Mouse (Mus musculus): ENCODE data around the gene Hist1h1t. TPM values are rescaled to one million over a fixed set of nuclear protein-coding genes. Genes with fewer than 3 reads are reported as not detected.

Gene Hist1h1t
- total RNA-seq, 2 experiments from 2014 or later = not detected

GRCm38 (mm10) chr13:23737091-23737490 lies 41.5 kb downstream of the Hist1h1t start:
- no peak for DNase-seq

- no peak for DNase-seq
Observed at GRCm38 (mm10) chr13:23738041-23738440, 42.4 kb downstream of the Hist1h1t start.

- DNase-seq = peak; percentile 83 to 84
Observed at GRCm38 (mm10) chr13:23738677-23739068, 43.1 kb downstream of the Hist1h1t start, which contains the start of gene Hist1h1c. Hist1h1c (plus strand) TSS chr13:23738808.

GRCm38 (mm10) chr13:23739069-23739921 lies 43.7 kb downstream of the Hist1h1t start:
- DNase-seq = peak; percentile 90 to 93

GRCm38 (mm10) chr13:23739922-23740252 lies 44.3 kb downstream of the Hist1h1t start:
- no peak for DNase-seq

GRCm38 (mm10) chr13:23740256-23740840 lies 44.7 kb downstream of the Hist1h1t start:
- DNase-seq = no peak

- no peak for DNase-seq
Observed at GRCm38 (mm10) chr13:23740910-23741309, 45.3 kb downstream of the Hist1h1t start.

- DNase-seq = no peak
Observed at GRCm38 (mm10) chr13:23742007-23742406, 46.4 kb downstream of the Hist1h1t start.

GRCm38 (mm10) chr13:23743215-23743614 lies 47.6 kb downstream of the Hist1h1t start:
- no peak for DNase-seq

GRCm38 (mm10) chr13:23743963-23744362 lies 48.3 kb downstream of the Hist1h1t start:
- DNase-seq = no peak

GRCm38 (mm10) chr13:23744421-23745380 lies 49.1 kb downstream of the Hist1h1t start:
- no peak for DNase-seq

- peak; percentile 60 to 74 for DNase-seq
Observed at GRCm38 (mm10) chr13:23745381-23746161, 50.0 kb downstream of the Hist1h1t start, which contains the start of gene Hist1h3c. Hist1h3c (minus strand) TSS chr13:23745602.

Small RNA genes lying within 50 kb of the gene (microRNA-seq; reads per million reads assigned to microRNA genes)
- gene Gm44314 (0 reads per million in 2 experiments), gene Gm44350 (0 reads per million in 2 experiments)

Other genes starting within 250 kb of the Hist1h1t start
- gene Btn1a1, start 229.9 kb upstream of the Hist1h1t start, total RNA-seq (2021) = not detected
- gene Btn2a2, start 207.0 kb upstream of the Hist1h1t start, total RNA-seq (2021) = under 1 TPM; 0.51 to 0.80 TPM
- 100 to 1,000 TPM; 363 to 377 TPM for gene Hist1h4h, start 164.8 kb upstream of the Hist1h1t start, total RNA-seq (2021)
- 10 to 100 TPM; 12.2 to 14.4 TPM for gene Hist1h2af, start 161.9 kb upstream of the Hist1h1t start, total RNA-seq (2021)
- 1 to 10 TPM; 3.9 to 4.9 TPM for gene Hist1h3g, start 160.4 kb upstream of the Hist1h1t start, total RNA-seq (2021)
- gene Hist1h2bh, start 152.4 kb upstream of the Hist1h1t start, total RNA-seq (2021) = 1 to 10 TPM; 1.1 to 1.2 TPM
- gene Hist1h3f, start 151.8 kb upstream of the Hist1h1t start, total RNA-seq (2021) = 10 to 100 TPM; 16.2 to 17.4 TPM
- gene Hist1h4f, start 144.2 kb upstream of the Hist1h1t start, total RNA-seq (2021) = 100 to 1,000 TPM; 143 to 156 TPM
- 1 to 10 TPM; 4.3 to 6.0 TPM for gene Hist1h1d, start 142.6 kb upstream of the Hist1h1t start, total RNA-seq (2021)
- gene Hist1h3e, start 133.4 kb upstream of the Hist1h1t start, total RNA-seq (2021) = 10 to 100 TPM; 47.8 to 49.2 TPM
- gene Hist1h2ae, start 124.6 kb upstream of the Hist1h1t start, total RNA-seq (2021) = 1 to 10 TPM; 5.6 to 6.4 TPM
- gene Hist1h2bg, start 124.4 kb upstream of the Hist1h1t start, total RNA-seq (2021) = 10 to 100 TPM; 74.7 to 86.4 TPM
- 10 to 100 TPM; 30.2 to 30.9 TPM for gene Hist1h2bf, start 121.6 kb upstream of the Hist1h1t start, total RNA-seq (2021)
- gene Hist1h2ad, start 121.4 kb upstream of the Hist1h1t start, total RNA-seq (2021) = 1 to 10 TPM; 5.2 to 9.9 TPM
- gene Hist1h3d, start 120.1 kb upstream of the Hist1h1t start, total RNA-seq (2021) = 10 to 100 TPM; 12.8 to 15.5 TPM
- 100 to 1,000 TPM; 132 to 135 TPM for gene Hist1h4d, start 114.2 kb upstream of the Hist1h1t start, total RNA-seq (2021)
- gene Hist1h2be, start 74.7 kb upstream of the Hist1h1t start, total RNA-seq (2021) = 10 to 100 TPM; 12.0 to 12.3 TPM
- gene Hist1h1e, start 73.3 kb upstream of the Hist1h1t start, total RNA-seq (2021) = 10 to 100 TPM; 42.1 to 46.4 TPM
- gene Hist1h2ac, start 11.9 kb upstream of the Hist1h1t start, total RNA-seq (2021) = 1 to 10 TPM; 2.7 to 3.5 TPM
- gene Hist1h2bc, start 11.6 kb upstream of the Hist1h1t start, total RNA-seq (2021) = 10 to 100 TPM; 50.8 to 57.7 TPM
- gene Hist1h4c, start 2.6 kb downstream of the Hist1h1t start, total RNA-seq (2021) = 10 to 100 TPM; 95.4 to 98.7 TPM
- 1 to 10 TPM; 1.7 to 3.0 TPM for gene Hfe, start 15.0 kb downstream of the Hist1h1t start, total RNA-seq (2021)
- 10 to 100 TPM; 52.8 to 55.3 TPM for gene Hist1h1c, start 43.0 kb downstream of the Hist1h1t start, total RNA-seq (2021)
- 1 to 10 TPM; 2.5 to 5.2 TPM for gene Hist1h3c, start 49.8 kb downstream of the Hist1h1t start, total RNA-seq (2021)
- 10 to 100 TPM; 23.0 to 24.2 TPM for gene Hist1h2bb, start 50.9 kb downstream of the Hist1h1t start, total RNA-seq (2021)
- 10 to 100 TPM; 29.8 to 37.0 TPM for gene Hist1h2ab, start 55.3 kb downstream of the Hist1h1t start, total RNA-seq (2021)
- gene Hist1h3b, start 56.5 kb downstream of the Hist1h1t start, total RNA-seq (2021) = 10 to 100 TPM; 15.0 to 21.4 TPM
- 10 to 100 TPM; 83.9 to 89.6 TPM for gene Hist1h4b, start 61.2 kb downstream of the Hist1h1t start, total RNA-seq (2021)
- 10 to 100 TPM; 35.4 to 47.1 TPM for gene Hist1h4a, start 65.4 kb downstream of the Hist1h1t start, total RNA-seq (2021)
- gene Hist1h3a, start 66.6 kb downstream of the Hist1h1t start, total RNA-seq (2021) = 10 to 100 TPM; 37.3 to 46.3 TPM
- 10 to 100 TPM; 17.0 to 19.5 TPM for gene Hist1h1a, start 67.9 kb downstream of the Hist1h1t start, total RNA-seq (2021)
- gene Trim38, start 74.1 kb downstream of the Hist1h1t start, total RNA-seq (2021) = under 1 TPM in 1 of 2 experiments, not detected in 1; 0.18 TPM
- gene Slc17a2, start 111.2 kb downstream of the Hist1h1t start, total RNA-seq (2021) = under 1 TPM in 1 of 2 experiments, not detected in 1; 0.23 TPM
- gene Slc17a3, start 143.6 kb downstream of the Hist1h1t start, total RNA-seq (2021) = not detected
- gene Slc17a1, start 171.9 kb downstream of the Hist1h1t start, total RNA-seq (2021) = not detected
- not detected for gene Slc17a4, start 219.2 kb downstream of the Hist1h1t start, total RNA-seq (2021)
- gene Hist1h2ba, start 238.3 kb downstream of the Hist1h1t start, total RNA-seq (2021) = not detected
- gene Hist1h2aa, start 238.6 kb downstream of the Hist1h1t start, total RNA-seq (2021) = not detected

All from layer of hippocampus, postnatal 36 days (tissue).